Mouse (Mus musculus) lung, postnatal 0 days (tissue): ENCODE measurements around the gene Mrpl16. TPM values are rescaled to one million over a fixed set of nuclear protein-coding genes. Genes with fewer than 3 reads are reported as not detected.

Source experiments
- ATAC-seq: fragments of 200-750 bp; cut with Nextera tagmentation; 2 replicates; pipeline ENCODE4 v1.8.0; 2017; ENCODE audit warnings: moderate library complexity
- DNase-seq: peaks from one replicate; pipeline ENCODE4 v3.0.0-alpha.2; 2016; ENCODE audit warnings: low spot score
- H3K27ac ChIP-seq: fragments of 300-500 bp; sonication (generic); 2 replicates; pipeline ENCODE4 v1.5.1; 2014; ENCODE audit warnings: antibody characterized with exemption, mild to moderate bottlenecking, low read length, mixed read lengths
- H3K27me3 ChIP-seq: fragments of 300-500 bp; sonication (generic); replicated peaks from 2 replicates; pipeline ENCODE4 v1.6.1; 2014; ENCODE audit warnings: low read length, mixed read lengths; ENCODE audit not compliant: insufficient read depth
- H3K36me3 ChIP-seq: fragments of 300-500 bp; sonication (generic); 2 replicates; pipeline ENCODE4 v1.6.1; 2014; ENCODE audit warnings: low read length, mixed read lengths; ENCODE audit not compliant: insufficient read depth
- H3K4me1 ChIP-seq: fragments of 300-500 bp; sonication (generic); 2 replicates; pipeline ENCODE4 v1.6.1; 2014; ENCODE audit warnings: antibody characterized with exemption, low read depth, low read length, mixed read lengths; ENCODE audit not compliant: insufficient read depth
- H3K4me2 ChIP-seq: fragments of 300-500 bp; sonication (generic); replicated peaks from 2 replicates; pipeline ENCODE4 v1.6.1; 2014; ENCODE audit warnings: low read depth, mild to moderate bottlenecking, low read length, moderate library complexity, mixed read lengths
- H3K4me3 ChIP-seq: fragments of 300-500 bp; sonication (generic); 2 replicates; pipeline ENCODE4 v1.5.1; 2014; ENCODE audit warnings: low read depth, low read length
- H3K9ac ChIP-seq: fragments of 300-500 bp; sonication (generic); replicated peaks from 2 replicates; pipeline ENCODE4 v1.6.1; 2014; ENCODE audit warnings: low read depth, mild to moderate bottlenecking
- H3K9me3 ChIP-seq: fragments of 300-500 bp; sonication (generic); 2 replicates; pipeline ENCODE4 v1.6.1; 2016; ENCODE audit warnings: low read length, mixed read lengths
- CTCF ChIP-seq: IDR thresholded peaks from 2 replicates; pipeline ENCODE4 v1.5.1; 2016; ENCODE audit warnings: antibody characterized with exemption, mild to moderate bottlenecking
- EP300 ChIP-seq: IDR thresholded peaks from 2 replicates; pipeline ENCODE4 v1.6.1; 2016; ENCODE audit warnings: antibody characterized with exemption, mild to moderate bottlenecking, control low read depth
- WGBS: fragments of 180-500 bp; shearing (Covaris S2); extraction: QIAGEN DNeasy Blood & Tissue Kit; methylation state at CpG from one replicate; pipeline ENCODE4 v1.1.7; 2014; 5-methylcytosine and 5-hydroxymethylcytosine counted together
- polyA plus RNA-seq: library from polyadenylated mRNA; unstranded; fragments of >200 nt; fragmentation: Nextera tagmentation; extraction: Ambion mirVana; gene quantifications from 2 replicates; pipeline ENCODE4 v1.2.1, GENCODE M21; 2015

Gene Mrpl16
- polyA plus RNA-seq, 1 experiment from 2014 or later, result 26.9 TPM

DNA sequence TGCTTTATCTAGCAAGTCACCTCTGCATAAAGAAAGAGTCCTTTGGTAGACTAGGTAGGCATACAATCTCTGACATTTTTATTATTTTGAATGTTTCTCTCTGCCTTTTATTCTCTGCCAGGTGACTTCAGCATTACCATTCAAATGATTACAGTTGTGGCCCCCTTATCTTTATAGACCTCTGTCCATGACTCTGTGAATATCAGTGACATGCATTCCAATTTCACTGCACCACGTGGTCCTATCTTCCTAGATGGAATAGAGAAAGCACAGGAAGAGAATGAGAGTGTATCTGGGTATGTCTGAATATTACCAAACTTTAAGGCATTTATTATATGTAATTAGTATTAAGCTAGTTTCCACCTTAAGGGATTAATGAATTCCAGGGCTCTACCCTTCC lies 33.7 kb upstream of the Mrpl16 start:
- Histone ChIP-seq H3K36me3 (no peaks in the 10 kb centered on the region), H3K9me3 (no peaks in the 10 kb centered on the region), H3K27me3 (no peaks in the 10 kb centered on the region), H3K4me3 (no peak overlapping the region), H3K27ac (no peak overlapping the region), H3K4me1 (no peaks in the 10 kb centered on the region), H3K4me2 (no peak overlapping the region), H3K9ac (no peak overlapping the region)
- WGBS, result 40% methylated on average over 1 of the region's 1 CpGs
- no peak for TF ChIP-seq EP300
- TF ChIP-seq CTCF, result no peak
- ATAC-seq (no peak), DNase-seq (no peak)

- TF ChIP-seq EP300, result no peak
- no peak for TF ChIP-seq CTCF
- ATAC-seq (no peak), DNase-seq (no peak)
- H3K36me3 ChIP-seq, result no peaks in the 10 kb centered on the region
- no peak overlapping the region for H3K9ac ChIP-seq
- no peak overlapping the region for H3K4me3 ChIP-seq
- no peak overlapping the region for H3K4me2 ChIP-seq
- no peaks in the 10 kb centered on the region for H3K4me1 ChIP-seq
- H3K27me3 ChIP-seq, result no peaks in the 10 kb centered on the region
- no peak overlapping the region for H3K27ac ChIP-seq
- H3K9me3 ChIP-seq, result no peaks in the 10 kb centered on the region
These were observed 24.5 kb upstream of the Mrpl16 start for GRCm38 (mm10) chr19:11745680-11746079.

- no peaks in the 10 kb centered on the region for H3K4me1 ChIP-seq
- no peak within 1 kb of the TSS for H3K4me3 ChIP-seq
- ATAC-seq, result peak; percentile 72
- no peaks in the 10 kb centered on the region for H3K9me3 ChIP-seq
- H3K27me3 ChIP-seq, result no peaks in the 10 kb centered on the region
- TF ChIP-seq EP300 (no peak), CTCF (no peak)
- H3K4me2 ChIP-seq, result no peak within 1 kb of the TSS
- H3K36me3 ChIP-seq, result no peaks in the 10 kb centered on the region
- DNase-seq, result peak; percentile 37
- 45% methylated on average over 2 of the region's 2 CpGs for WGBS
- H3K9ac ChIP-seq, result no peak within 1 kb of the TSS
- H3K27ac ChIP-seq, result no peak within 1 kb of the TSS
These were observed 22.9 kb upstream of the Mrpl16 start, which contains the start of gene Gif for GRCm38 (mm10) chr19:11747298-11747697. TSS of gene Gif (plus strand) at chr19:11747554.

DNA sequence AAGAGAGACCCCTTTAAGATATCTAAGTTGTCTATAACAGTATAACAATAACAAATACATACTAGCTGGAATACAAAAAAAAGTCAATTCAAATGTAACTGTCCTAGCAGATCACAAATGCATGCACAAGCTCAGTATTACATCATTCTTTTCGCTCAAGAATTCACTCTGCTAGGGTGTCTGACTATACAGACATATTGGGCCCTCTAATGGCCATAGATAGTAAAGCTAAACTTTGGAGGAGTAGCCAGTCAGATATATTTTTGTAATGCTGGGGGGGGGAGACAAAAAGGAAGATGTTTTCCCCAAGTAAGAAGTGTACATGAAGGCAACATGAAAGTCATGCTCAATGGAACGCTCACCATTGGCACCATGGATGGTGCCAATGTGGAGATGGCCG lies 5.1 kb upstream of the Mrpl16 start:
- Histone ChIP-seq H3K27me3 (no peaks in the 10 kb centered on the region), H3K9ac (no peak overlapping the region), H3K4me1 (no peaks in the 10 kb centered on the region), H3K9me3 (no peaks in the 10 kb centered on the region), H3K27ac (no peak overlapping the region), H3K4me2 (no peak overlapping the region), H3K36me3 (no peaks in the 10 kb centered on the region), H3K4me3 (no peak overlapping the region)
- TF ChIP-seq EP300 (no peak), CTCF (peak; percentile 42)
- WGBS, result 76% methylated on average over 3 of the region's 3 CpGs
- no peak for ATAC-seq
- peak; percentile 23 for DNase-seq

- no peak for TF ChIP-seq EP300
- TF ChIP-seq CTCF, result no peak
- H3K27me3 ChIP-seq, result no peaks in the 10 kb centered on the region
- ATAC-seq (no peak), DNase-seq (peak; percentile 22)
- no peak overlapping the region for H3K27ac ChIP-seq
- H3K4me3 ChIP-seq, result no peak overlapping the region
- H3K9ac ChIP-seq, result no peak overlapping the region
- WGBS, result 46% methylated on average over 4 of the region's 4 CpGs
- no peaks in the 10 kb centered on the region for H3K36me3 ChIP-seq
- H3K4me1 ChIP-seq, result no peaks in the 10 kb centered on the region
- no peak overlapping the region for H3K4me2 ChIP-seq
- H3K9me3 ChIP-seq, result no peaks in the 10 kb centered on the region
These were observed 3.8 kb upstream of the Mrpl16 start for GRCm38 (mm10) chr19:11766413-11766812.

DNA sequence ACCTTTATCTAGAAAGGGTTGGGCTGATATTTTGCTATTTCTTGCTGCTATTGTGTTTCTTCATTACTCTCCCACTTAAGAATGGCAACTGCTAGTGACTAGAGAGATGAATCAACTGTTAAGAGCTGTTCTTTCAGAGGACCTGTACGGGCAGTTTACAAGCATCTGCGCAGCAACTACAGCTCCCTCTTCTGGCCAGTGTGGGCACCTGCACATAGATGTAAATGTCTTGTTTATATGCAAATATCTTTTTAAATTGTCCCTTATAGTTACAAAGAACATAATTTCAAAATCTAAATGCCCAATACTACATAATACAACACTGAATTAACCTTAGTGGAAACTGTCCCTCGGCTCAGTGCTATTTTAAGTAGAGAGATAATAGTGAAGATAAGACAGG lies 2.0 kb upstream of the Mrpl16 start:
- H3K36me3 ChIP-seq, result no peaks in the 10 kb centered on the region
- no peaks in the 10 kb centered on the region for H3K4me1 ChIP-seq
- ATAC-seq (peak; percentile 40), DNase-seq (peak; percentile 82)
- 6% methylated on average over 3 of the region's 3 CpGs for WGBS
- no peak overlapping the region for H3K4me2 ChIP-seq
- no peak overlapping the region for H3K9ac ChIP-seq
- H3K9me3 ChIP-seq, result no peaks in the 10 kb centered on the region
- peak; percentile 90 for TF ChIP-seq CTCF
- no peak for TF ChIP-seq EP300
- no peaks in the 10 kb centered on the region for H3K27me3 ChIP-seq
- H3K27ac ChIP-seq, result no peak overlapping the region
- no peak overlapping the region for H3K4me3 ChIP-seq
